Mouse (Mus musculus) ES-Bruce4 (cell line): ENCODE results near the gene Apoh.

Experiments
- CTCF ChIP-seq: IDR thresholded peaks from one replicate; pipeline ENCODE4 v1.8.1; 2011; ENCODE audit warnings: low read depth, low read length
- EP300 ChIP-seq: IDR thresholded peaks from 2 replicates; pipeline ENCODE4 v1.6.1; 2011; ENCODE audit warnings: low read depth, low read length; ENCODE audit not compliant: insufficient read depth
- POLR2A ChIP-seq: IDR thresholded peaks from one replicate; pipeline ENCODE4 v1.8.1; 2011; ENCODE audit warnings: low read length; ENCODE audit not compliant: insufficient read depth

GRCm38 (mm10) chr11:108297956-108298355 is 45.2 kb upstream of the Apoh start:
- TF ChIP-seq POLR2A, result no peak
- TF ChIP-seq CTCF, result no peak
- no peak for TF ChIP-seq EP300
